Mouse (Mus musculus): Measurements from ENCODE around the gene Pex7. TPM values are rescaled to one million over a fixed set of nuclear protein-coding genes. Genes with fewer than 3 reads are reported as not detected.

Pex7 gene
- total RNA-seq, 2 experiments from 2014 or later, result 35.7 to 48.1 TPM

- DNase-seq (ENCODE audit: low spot score in 2 of 2), result no peak
These were observed 92.1 kb downstream of the Pex7 start for GRCm38 (mm10) chr10:19815371-19815770.

GRCm38 (mm10) chr10:19811436-19812172, 95.9 kb downstream of the Pex7 start:
- DNase-seq (ENCODE audit: low spot score in 2 of 2), result no peak

GRCm38 (mm10) chr10:19804763-19805162, 102.7 kb downstream of the Pex7 start:
- no peak for DNase-seq (ENCODE audit: low spot score in 2 of 2)

Other genes starting within 250 kb of the Pex7 start
- gene Il20ra, start 195.1 kb downstream of the Pex7 start, total RNA-seq (2021), result 1 to 10 TPM; 3.3 to 3.9 TPM
- gene Slc35d3, start 56.2 kb downstream of the Pex7 start, total RNA-seq (2021), result 10 to 100 TPM in 1 of 2 experiments, 1 to 10 TPM in 1; 8.7 to 10.9 TPM
- 10 to 100 TPM; 20.5 to 33.3 TPM for gene Map3k5, start 26.8 kb upstream of the Pex7 start, total RNA-seq (2021)
- 10 to 100 TPM; 17.6 to 20.6 TPM for gene Map7, start 240.8 kb upstream of the Pex7 start, total RNA-seq (2021)

All from adrenal gland, adult 18-20 months (tissue).